Mouse (Mus musculus): ENCODE results near the gene Slc16a11. TPM values are rescaled to one million over a fixed set of nuclear protein-coding genes. Genes with fewer than 3 reads are reported as not detected.

The Slc16a11 gene
- polyA plus RNA-seq, 1 experiment from 2014 or later = 9.7 TPM

- 90% methylated on average over 4 of the region's 4 CpGs for WGBS
These were observed 15.2 kb downstream of the Slc16a11 start for GRCm38 (mm10) chr11:70227661-70228245.

GRCm38 (mm10) chr11:70228828-70229227 is 16.3 kb downstream of the Slc16a11 start:
- Histone ChIP-seq H3K4me2 (ENCODE audit: low read length) (peak overlapping the region; percentile 63), H3K36me3 (ENCODE audit: control insufficient read depth, insufficient read depth, low read length) (no peaks in the 10 kb centered on the region), H3K9ac (ENCODE audit: low read depth, low read length) (peak overlapping the region; percentile 52), H3K4me1 (ENCODE audit: control insufficient read depth, insufficient read depth, low read depth, low read length) (peaks cover 25% of the 10 kb centered on the region), H3K4me3 (ENCODE audit: low read length) (peak overlapping the region; percentile 37), H3K9me3 (ENCODE audit: control insufficient read depth, low read length) (no peaks in the 10 kb centered on the region), H3K27ac (ENCODE audit: low read depth, low read length) (no peak overlapping the region), H3K27me3 (replicated peaks; ENCODE audit: control insufficient read depth, insufficient read depth, low read length) (peaks cover 19% of the 10 kb centered on the region)
- peak; percentile 54; the same call in 1 of the 2 replicates for ATAC-seq
- 2% methylated on average over 19 of the region's 19 CpGs for WGBS

More at GRCm38 (mm10) chr11:70227661-70228245, 15.2 kb downstream of the Slc16a11 start:
- Histone ChIP-seq H3K4me1 (ENCODE audit: control insufficient read depth, insufficient read depth, low read depth, low read length) (peaks cover 23% of the 10 kb centered on the region), H3K36me3 (ENCODE audit: control insufficient read depth, insufficient read depth, low read length) (no peaks in the 10 kb centered on the region), H3K9me3 (ENCODE audit: control insufficient read depth, low read length) (no peaks in the 10 kb centered on the region), H3K27me3 (replicated peaks; ENCODE audit: control insufficient read depth, insufficient read depth, low read length) (peaks cover 21% of the 10 kb centered on the region), H3K4me2 (ENCODE audit: low read length) (peak overlapping the region; percentile 63), H3K4me3 (ENCODE audit: low read length) (no peak overlapping the region), H3K27ac (ENCODE audit: low read depth, low read length) (no peak overlapping the region), H3K9ac (ENCODE audit: low read depth, low read length) (no peak overlapping the region)
- no peak for ATAC-seq

- H3K27me3 ChIP-seq (replicated peaks; ENCODE audit: control insufficient read depth, insufficient read depth, low read length) = peaks cover 18% of the 10 kb centered on the region
- peak within 1 kb of the TSS; percentile 52 for H3K9ac ChIP-seq (ENCODE audit: low read depth, low read length)
- 3% methylated on average over 39 of the region's 39 CpGs for WGBS
These were observed 16.9 kb downstream of the Slc16a11 start, which contains the start of gene Bcl6b for GRCm38 (mm10) chr11:70229260-70230010. Gene Bcl6b (minus strand): TSS chr11:70229798.

DNA sequence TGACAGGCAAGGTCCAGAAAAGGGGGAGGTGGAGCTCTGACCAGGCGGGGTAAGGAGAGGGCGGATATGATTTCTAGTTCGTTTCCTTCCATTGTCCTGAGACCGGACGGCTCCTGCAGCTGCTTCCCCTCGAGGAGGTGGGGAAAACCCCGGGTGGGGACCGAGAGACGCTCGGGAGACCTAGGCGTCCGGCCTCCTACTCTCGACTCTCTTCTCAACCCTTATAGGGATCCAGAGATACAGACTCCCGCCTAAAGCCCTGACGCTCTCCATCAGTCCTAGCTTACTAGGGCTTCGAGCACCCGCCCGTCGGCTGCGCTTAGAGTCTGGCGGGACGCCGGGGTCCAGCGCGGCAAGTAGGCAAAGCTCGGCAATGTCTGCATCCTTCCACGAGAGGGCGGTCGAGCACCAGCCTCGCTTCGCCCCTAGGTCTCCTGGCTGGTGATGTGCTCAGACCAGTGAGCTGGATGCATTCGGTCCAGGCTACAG is 17.7 kb downstream of the Slc16a11 start:
- H3K27me3 ChIP-seq (replicated peaks; ENCODE audit: control insufficient read depth, insufficient read depth, low read length) = peaks cover 18% of the 10 kb centered on the region
- peak overlapping the region; percentile 21; the same call in 1 of the 2 replicates for H3K4me3 ChIP-seq (ENCODE audit: low read length)
- no peak overlapping the region for H3K27ac ChIP-seq (ENCODE audit: low read depth, low read length)
- H3K9ac ChIP-seq (ENCODE audit: low read depth, low read length) = no peak overlapping the region
- ATAC-seq = peak; percentile 29
- H3K9me3 ChIP-seq (ENCODE audit: control insufficient read depth, low read length) = no peaks in the 10 kb centered on the region
- H3K36me3 ChIP-seq (ENCODE audit: control insufficient read depth, insufficient read depth, low read length) = peaks cover 4% of the 10 kb centered on the region
- H3K4me1 ChIP-seq (ENCODE audit: control insufficient read depth, insufficient read depth, low read depth, low read length) = peaks cover 25% of the 10 kb centered on the region
- peak overlapping the region; percentile 45 for H3K4me2 ChIP-seq (ENCODE audit: low read length)
- WGBS = 1% methylated on average over 32 of the region's 32 CpGs

More at GRCm38 (mm10) chr11:70229260-70230010, 16.9 kb downstream of the Slc16a11 start, which contains the start of gene Bcl6b:
- Histone ChIP-seq H3K4me1 (ENCODE audit: control insufficient read depth, insufficient read depth, low read depth, low read length) (peaks cover 25% of the 10 kb centered on the region), H3K36me3 (ENCODE audit: control insufficient read depth, insufficient read depth, low read length) (no peaks in the 10 kb centered on the region), H3K4me2 (ENCODE audit: low read length) (peak within 1 kb of the TSS; percentile 63), H3K4me3 (ENCODE audit: low read length) (peak within 1 kb of the TSS; percentile 37), H3K27ac (ENCODE audit: low read depth, low read length) (peak within 1 kb of the TSS; percentile 45), H3K9me3 (ENCODE audit: control insufficient read depth, low read length) (no peaks in the 10 kb centered on the region)
- no peak for ATAC-seq

DNA sequence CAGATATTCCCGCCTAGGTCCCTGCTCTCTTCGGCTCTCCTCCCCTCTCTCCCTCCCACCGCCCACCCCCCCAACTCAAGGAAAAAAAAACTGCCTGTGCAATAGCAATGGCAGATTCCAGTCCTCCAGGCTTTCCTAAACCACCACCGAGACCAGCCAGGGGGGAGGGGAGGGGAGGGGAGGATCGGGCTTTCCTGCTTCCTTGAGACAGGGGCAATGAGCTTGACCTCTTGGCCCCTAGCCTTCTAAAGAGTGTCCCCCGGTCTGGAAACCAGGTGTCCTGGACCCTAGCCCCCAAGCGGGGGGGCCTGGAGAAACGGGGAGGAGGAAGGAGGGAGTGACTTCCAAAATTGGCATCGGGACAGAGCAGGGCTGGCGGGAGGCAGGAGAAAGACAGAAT is 20.0 kb downstream of the Slc16a11 start:
- Histone ChIP-seq H3K27me3 (replicated peaks; ENCODE audit: control insufficient read depth, insufficient read depth, low read length) (peaks cover 17% of the 10 kb centered on the region), H3K4me2 (ENCODE audit: low read length) (peak overlapping the region; percentile 63), H3K9me3 (ENCODE audit: control insufficient read depth, low read length) (no peaks in the 10 kb centered on the region), H3K36me3 (ENCODE audit: control insufficient read depth, insufficient read depth, low read length) (peaks cover 4% of the 10 kb centered on the region), H3K27ac (ENCODE audit: low read depth, low read length) (no peak overlapping the region), H3K4me3 (ENCODE audit: low read length) (peak overlapping the region; percentile 42), H3K9ac (ENCODE audit: low read depth, low read length) (peak overlapping the region; percentile 69), H3K4me1 (ENCODE audit: control insufficient read depth, insufficient read depth, low read depth, low read length) (peaks cover 21% of the 10 kb centered on the region)
- no peak for ATAC-seq
- 4% methylated on average over 9 of the region's 10 CpGs for WGBS

DNA sequence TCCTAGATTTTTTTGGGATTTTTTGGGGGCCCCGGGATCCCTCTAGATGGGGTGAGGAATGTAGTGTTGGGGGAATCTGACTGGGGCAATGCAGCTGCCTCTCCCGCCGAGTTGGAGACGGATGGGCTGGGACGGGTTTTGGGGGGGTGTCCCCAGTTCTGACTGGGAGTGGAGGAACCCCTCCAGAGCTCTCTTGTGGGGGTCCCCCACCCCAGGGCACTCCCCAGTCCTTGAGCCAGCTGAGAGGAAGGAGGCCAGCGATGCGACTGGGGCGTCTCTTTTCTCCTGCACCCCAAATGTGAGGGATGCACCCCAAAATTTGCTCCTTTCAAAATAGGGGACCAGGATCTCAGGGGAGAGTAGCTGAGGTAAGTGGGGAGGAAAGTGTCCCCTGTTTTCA is 20.5 kb downstream of the Slc16a11 start:
- peaks cover 21% of the 10 kb centered on the region for H3K4me1 ChIP-seq (ENCODE audit: control insufficient read depth, insufficient read depth, low read depth, low read length)
- no peaks in the 10 kb centered on the region for H3K9me3 ChIP-seq (ENCODE audit: control insufficient read depth, low read length)
- H3K27ac ChIP-seq (ENCODE audit: low read depth, low read length) = no peak overlapping the region
- H3K9ac ChIP-seq (ENCODE audit: low read depth, low read length) = peak overlapping the region; percentile 69
- peak overlapping the region; percentile 63 for H3K4me2 ChIP-seq (ENCODE audit: low read length)
- WGBS = 56% methylated on average over 4 of the region's 8 CpGs
- H3K36me3 ChIP-seq (ENCODE audit: control insufficient read depth, insufficient read depth, low read length) = peaks cover 4% of the 10 kb centered on the region
- H3K27me3 ChIP-seq (replicated peaks; ENCODE audit: control insufficient read depth, insufficient read depth, low read length) = peaks cover 12% of the 10 kb centered on the region
- H3K4me3 ChIP-seq (ENCODE audit: low read length) = peak overlapping the region; percentile 42
- ATAC-seq = no peak

DNA sequence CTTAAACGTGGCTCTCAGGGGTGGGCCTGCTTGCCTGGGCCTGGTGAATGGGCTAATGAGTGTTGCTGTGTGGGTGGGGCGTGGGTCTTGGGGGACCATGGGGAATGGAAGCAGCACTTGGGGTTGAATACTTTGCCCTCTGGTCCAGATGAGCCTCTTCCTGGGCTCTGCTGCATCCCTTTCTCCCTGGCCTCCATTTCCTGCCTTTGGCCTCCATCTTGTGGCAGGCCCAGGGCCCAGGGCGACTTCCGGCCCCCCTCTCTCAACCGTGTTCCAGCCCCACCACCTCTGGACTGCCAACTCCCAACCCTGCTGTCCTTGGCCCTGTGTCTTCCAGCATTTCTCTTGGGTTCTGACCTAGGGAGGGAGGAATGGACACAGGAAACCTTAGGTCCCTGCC is 21.5 kb downstream of the Slc16a11 start:
- Histone ChIP-seq H3K27ac (ENCODE audit: low read depth, low read length) (no peak overlapping the region), H3K27me3 (replicated peaks; ENCODE audit: control insufficient read depth, insufficient read depth, low read length) (peaks cover 7% of the 10 kb centered on the region; the same call in 1 of the 2 replicates), H3K9ac (ENCODE audit: low read depth, low read length) (no peak overlapping the region), H3K36me3 (ENCODE audit: control insufficient read depth, insufficient read depth, low read length) (peaks cover 4% of the 10 kb centered on the region), H3K4me2 (ENCODE audit: low read length) (no peak overlapping the region), H3K4me3 (ENCODE audit: low read length) (no peak overlapping the region), H3K9me3 (ENCODE audit: control insufficient read depth, low read length) (no peaks in the 10 kb centered on the region), H3K4me1 (ENCODE audit: control insufficient read depth, insufficient read depth, low read depth, low read length) (peaks cover 25% of the 10 kb centered on the region)
- no peak for ATAC-seq
- 60% methylated on average over 5 of the region's 5 CpGs for WGBS

DNA sequence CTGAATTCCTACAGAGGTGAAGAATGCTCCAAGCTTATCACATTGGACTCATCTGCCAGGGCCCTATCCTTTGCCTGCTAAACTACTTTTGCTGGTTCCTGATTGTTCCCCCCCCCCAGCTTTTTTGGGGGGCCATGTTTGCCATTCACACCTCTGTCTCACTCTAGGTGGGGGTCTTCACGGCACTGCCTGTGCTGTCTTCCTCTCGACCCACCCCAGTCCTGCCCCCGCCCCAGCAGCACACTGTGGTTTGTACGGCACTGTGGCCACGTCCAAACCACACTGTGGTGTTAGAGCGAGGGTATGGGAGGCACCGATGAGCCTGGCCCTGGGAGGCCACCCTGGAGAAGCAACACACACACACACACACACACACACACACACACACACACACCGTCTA is 21.9 kb downstream of the Slc16a11 start:
- WGBS = 84% methylated on average over 8 of the region's 8 CpGs
- H3K4me1 ChIP-seq (ENCODE audit: control insufficient read depth, insufficient read depth, low read depth, low read length) = peaks cover 23% of the 10 kb centered on the region
- H3K4me2 ChIP-seq (ENCODE audit: low read length) = no peak overlapping the region
- no peak overlapping the region for H3K9ac ChIP-seq (ENCODE audit: low read depth, low read length)
- peaks cover 6% of the 10 kb centered on the region; the same call in 1 of the 2 replicates for H3K27me3 ChIP-seq (replicated peaks; ENCODE audit: control insufficient read depth, insufficient read depth, low read length)
- no peak overlapping the region for H3K27ac ChIP-seq (ENCODE audit: low read depth, low read length)
- no peaks in the 10 kb centered on the region for H3K9me3 ChIP-seq (ENCODE audit: control insufficient read depth, low read length)
- ATAC-seq = no peak
- no peak overlapping the region for H3K4me3 ChIP-seq (ENCODE audit: low read length)
- peaks cover 4% of the 10 kb centered on the region for H3K36me3 ChIP-seq (ENCODE audit: control insufficient read depth, insufficient read depth, low read length)

Data from hindbrain, embryonic 16.5 days (tissue).